Mouse (Mus musculus): ENCODE results near the gene Olfr331. TPM values are rescaled to one million over a fixed set of nuclear protein-coding genes. Genes with fewer than 3 reads are reported as not detected.

Olfr331 gene
- not detected for total RNA-seq (2023)

DNA sequence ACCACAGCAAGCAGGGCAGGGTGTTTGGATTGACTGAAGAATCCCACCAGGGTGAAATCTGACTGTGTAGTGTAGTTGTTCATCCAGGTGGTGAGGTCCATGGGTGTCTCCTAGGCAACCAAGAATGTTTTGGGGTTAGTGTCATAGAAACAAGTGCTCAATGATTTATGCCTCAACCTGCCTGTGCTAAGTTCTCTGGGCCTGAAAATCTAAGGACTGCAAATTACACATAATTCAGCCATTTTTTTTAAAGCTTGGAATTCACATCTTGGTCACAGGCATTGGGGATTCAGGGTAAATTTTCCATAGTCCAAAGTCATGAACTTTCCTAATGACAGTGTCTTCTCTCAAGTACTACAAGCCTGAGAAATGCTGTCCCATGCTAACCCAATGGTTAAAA lies at the start of gene Olfr331:
TSS of gene Olfr331 (minus strand) at position 101 of the 400 bp plus-strand sequence.

DNA sequence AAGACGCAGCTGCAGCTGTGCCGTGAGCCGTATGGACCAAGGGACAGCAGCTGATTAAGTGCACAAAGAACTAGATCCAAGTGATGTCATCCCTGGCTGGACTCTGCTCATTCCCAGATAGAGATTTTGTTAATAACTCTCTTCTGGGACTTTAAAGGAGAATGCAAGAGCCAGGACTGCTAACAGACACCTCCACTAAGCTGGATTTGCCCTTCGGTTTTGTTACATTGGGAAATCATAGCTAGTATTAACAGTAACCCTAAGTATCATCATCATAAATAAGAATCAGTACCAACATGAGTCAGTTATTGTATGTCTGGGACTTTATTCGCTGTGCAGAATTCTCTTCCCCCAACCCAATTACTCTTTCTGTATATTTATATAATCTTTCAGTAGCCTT lies 44.0 kb upstream of the Olfr331 start, which contains the start of gene Olfr329-ps:
TSS of gene Olfr329-ps (minus strand) at position 101 of the 400 bp plus-strand sequence.

DNA sequence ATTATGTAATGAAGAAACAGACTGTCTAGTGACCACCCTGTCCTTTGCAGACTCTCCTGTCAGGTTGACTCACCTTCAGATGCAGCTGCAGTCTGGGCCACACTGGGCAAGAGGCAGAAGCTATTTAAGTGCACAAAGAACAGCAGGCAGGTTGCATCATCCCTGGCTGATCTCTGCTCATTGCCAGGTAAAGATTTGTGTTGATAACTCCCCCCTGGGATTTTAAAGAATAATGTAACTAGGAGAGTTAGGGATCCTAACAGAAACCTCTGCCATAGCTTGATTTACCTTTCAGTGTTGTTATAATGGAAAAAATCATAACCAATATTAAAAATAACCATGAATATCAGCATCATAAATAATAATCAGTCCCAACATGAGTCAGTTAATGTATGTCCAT lies 32.4 kb upstream of the Olfr331 start, which contains the start of gene Olfr330:
TSS of gene Olfr330 (minus strand) at position 101 of the 400 bp plus-strand sequence.

DNA sequence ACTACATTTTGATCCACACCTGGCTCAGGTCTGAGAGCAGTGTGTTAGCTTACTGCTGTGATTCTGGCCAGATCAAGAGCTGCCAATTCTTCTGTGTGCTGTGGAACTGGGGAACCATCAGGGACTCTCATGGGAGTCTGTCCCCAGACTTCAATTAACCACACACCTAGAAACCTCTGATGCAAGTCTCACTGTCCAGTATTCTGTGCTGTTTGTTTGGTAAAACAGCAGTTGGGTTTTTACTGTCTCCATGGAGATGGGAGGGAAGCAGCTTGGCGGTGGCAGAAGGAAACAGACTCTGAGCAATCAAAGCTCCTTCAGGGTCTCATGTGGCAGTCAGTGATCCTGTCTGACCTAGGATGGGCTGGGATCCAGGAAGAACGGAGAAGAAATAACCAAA lies 9.9 kb downstream of the Olfr331 start, which contains the start of gene Olfr332:
TSS of gene Olfr332 (minus strand) at position 101 of the 400 bp plus-strand sequence.

DNA sequence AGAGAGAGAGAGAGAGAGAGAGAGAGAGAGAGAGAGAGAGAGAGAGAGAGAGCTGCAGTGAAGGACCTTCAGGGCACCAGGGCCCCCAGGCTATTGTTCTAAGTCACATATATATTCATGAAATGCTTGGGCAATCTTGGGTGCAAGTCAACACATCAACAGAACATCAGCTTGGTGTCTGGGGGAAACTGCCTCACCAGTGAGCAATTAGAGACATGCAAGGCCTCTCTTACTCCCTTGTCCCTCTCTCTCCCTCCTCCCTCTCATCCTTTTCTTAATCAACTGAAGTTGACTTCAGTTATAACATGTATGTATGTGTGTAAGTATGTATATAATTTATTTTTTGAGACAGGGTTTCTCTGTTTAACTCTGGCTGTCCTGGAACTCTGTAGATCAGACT lies 40.2 kb downstream of the Olfr331 start, which contains the start of gene Olfr30:
TSS of gene Olfr30 (minus strand) at position 101 of the 400 bp plus-strand sequence.

DNA sequence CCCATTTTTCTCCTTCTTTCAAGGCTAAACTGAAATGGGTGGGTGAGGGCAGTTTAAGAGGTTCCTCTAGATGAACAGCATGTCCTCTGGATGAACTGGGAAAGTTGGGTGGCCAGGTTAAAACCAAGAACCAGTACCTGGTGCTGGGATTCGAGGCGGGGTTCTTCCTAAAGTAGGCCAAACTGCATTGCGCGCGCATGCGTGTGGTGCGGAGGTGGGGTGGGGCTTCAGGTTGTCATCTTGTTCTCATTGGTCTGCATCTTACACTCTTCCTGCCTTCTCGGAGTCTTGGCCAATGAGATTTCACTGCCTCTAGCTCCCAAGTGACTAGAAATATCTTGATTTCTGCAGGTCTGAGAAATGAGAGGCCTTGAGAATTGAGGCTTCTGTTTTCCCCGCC lies 49.6 kb downstream of the Olfr331 start, which contains the start of gene Lypd9:
TSS of gene Lypd9 (minus strand) at position 165 of the 400 bp plus-strand sequence.

Other genes starting within 250 kb of the Olfr331 start
- gene 4930438A08Rik, start 227.8 kb downstream of the Olfr331 start, total RNA-seq (2023) = not detected
- gene Zfp692, start 195.5 kb downstream of the Olfr331 start, total RNA-seq (2023) = 30.7 TPM
- gene Zfp672, start 172.2 kb downstream of the Olfr331 start, total RNA-seq (2023) = 41.1 TPM
- gene Sh3bp5l, start 171.8 kb downstream of the Olfr331 start, total RNA-seq (2023) = 24.1 TPM
- not detected for gene Lypd8, start 123.5 kb downstream of the Olfr331 start, total RNA-seq (2023)
- gene 1810065E05Rik, start 81.5 kb downstream of the Olfr331 start, total RNA-seq (2023) = not detected
- not detected for gene Gm12253, start 70.0 kb downstream of the Olfr331 start, total RNA-seq (2023)
- not detected for gene Lypd9, start 49.6 kb downstream of the Olfr331 start, total RNA-seq (2023)
- not detected for gene Olfr30, start 40.3 kb downstream of the Olfr331 start, total RNA-seq (2023)
- not detected for gene Olfr332, start 10.0 kb downstream of the Olfr331 start, total RNA-seq (2023)
- not detected for gene Olfr330, start 32.3 kb upstream of the Olfr331 start, total RNA-seq (2023)
- not detected for gene Olfr329-ps, start 43.9 kb upstream of the Olfr331 start, total RNA-seq (2023)
- 0.56 TPM for gene Olfr328, start 53.1 kb upstream of the Olfr331 start, total RNA-seq (2023)
- not detected for gene Olfr224, start 68.0 kb upstream of the Olfr331 start, total RNA-seq (2023)
- gene Olfr325, start 75.2 kb upstream of the Olfr331 start, total RNA-seq (2023) = not detected
- not detected for gene Olfr324, start 92.5 kb upstream of the Olfr331 start, total RNA-seq (2023)
- not detected for gene 2210407C18Rik, start 113.5 kb upstream of the Olfr331 start, total RNA-seq (2023)
- gene Olfr323, start 127.9 kb upstream of the Olfr331 start, total RNA-seq (2023) = not detected
- gene Trim58, start 137.9 kb upstream of the Olfr331 start, total RNA-seq (2023) = 0.35 TPM
- gene Olfr322, start 156.2 kb upstream of the Olfr331 start, total RNA-seq (2023) = not detected
- not detected for gene Olfr320, start 178.5 kb upstream of the Olfr331 start, total RNA-seq (2023)
- not detected for gene Olfr319, start 196.6 kb upstream of the Olfr331 start, total RNA-seq (2023)
- gene Olfr318, start 221.4 kb upstream of the Olfr331 start, total RNA-seq (2023) = 0.70 TPM
- gene Olfr317, start 236.6 kb upstream of the Olfr331 start, total RNA-seq (2023) = not detected

Data from CD4-positive naive resting alpha-beta T cell, adult 76 days (primary cell).